Mouse (Mus musculus) G1E (cell line): Measurements from ENCODE around the gene Prl8a2. TPM values are rescaled to one million over a fixed set of nuclear protein-coding genes. Genes with fewer than 3 reads are reported as not detected.

Experiments
- ATAC-seq: 2 replicates; pipeline ENCODE4 v1.8.0; 2016; ENCODE audit warnings: mild to moderate bottlenecking; ENCODE audit not compliant: insufficient number of reproducible peaks, poor library complexity, low FRiP score, severe bottlenecking; ENCODE audit errors: extremely low read depth
- DNase-seq: peaks from one replicate; pipeline ENCODE4 v3.0.0; 2012; ENCODE audit warnings: low spot score
- H3K27me3 ChIP-seq: 2 replicates; pipeline ENCODE4 v1.6.1; 2012; ENCODE audit warnings: mild to moderate bottlenecking, low read length, inconsistent platforms; ENCODE audit not compliant: insufficient read depth
- H3K36me3 ChIP-seq: replicated peaks from 2 replicates; pipeline ENCODE3; 2012; ENCODE audit warnings: mild to moderate bottlenecking, inconsistent platforms
- H3K4me1 ChIP-seq: 2 replicates; pipeline ENCODE4 v1.6.1; 2012; ENCODE audit warnings: low read depth, low read length, inconsistent platforms, mixed read lengths; ENCODE audit not compliant: insufficient read depth
- H3K4me3 ChIP-seq: 2 replicates; pipeline ENCODE4 v1.5.1; 2012; ENCODE audit warnings: low read depth, mild to moderate bottlenecking, inconsistent platforms, low read length, moderate library complexity, mixed read lengths
- H3K9me3 ChIP-seq: replicated peaks from 2 replicates; pipeline ENCODE4 v1.6.1; 2012; ENCODE audit warnings: inconsistent platforms
- CTCF ChIP-seq: IDR thresholded peaks from 2 replicates; pipeline ENCODE4 v1.5.1; 2012; ENCODE audit warnings: low read depth, low read length, inconsistent platforms, mixed read lengths
- GATA1 ChIP-seq: IDR thresholded peaks from 2 replicates; pipeline ENCODE4 v1.6.1; 2012; ENCODE audit warnings: borderline replicate concordance, low read length, inconsistent platforms, mixed read lengths
- GATA2 ChIP-seq: IDR thresholded peaks from 2 replicates; pipeline ENCODE4 v1.6.1; 2012; ENCODE audit warnings: low read depth, low read length, inconsistent platforms, borderline replicate concordance
- POLR2AphosphoS5 ChIP-seq: IDR thresholded peaks from 2 replicates; pipeline ENCODE4 v1.6.1; 2012; ENCODE audit warnings: low read depth, low read length, inconsistent platforms; ENCODE audit not compliant: insufficient replicate concordance
- TAL1 ChIP-seq: conservative IDR thresholded peaks from 2 replicates; pipeline ENCODE4 v1.6.1; 2012; ENCODE audit warnings: low read depth, low read length, inconsistent platforms, mixed read lengths
- polyA plus RNA-seq: library from polyadenylated mRNA; stranded (reverse); fragments of >175 nt; gene quantifications from 2 replicates; pipeline ENCODE4 v1.2.3, GENCODE M21; 2012
- total RNA-seq, 2 experiments: library from RNA; stranded (forward) in 1 of 2; stranded (reverse) in 1 of 2; fragments of 200-1000 nt in 1 of 2; fragments of >200 nt in 1 of 2; fragmentation: Nextera tagmentation in 1 of 2; gene quantifications; 2 replicates each; pipeline ENCODE4 v1.2.3; 2014 to 2017

Gene Prl8a2
- total RNA-seq (2014; fragmentation: Nextera tagmentation) (not detected in 2 replicates), total RNA-seq (2017) (not detected in 2 replicates), polyA plus RNA-seq (not detected in 2 replicates)

GRCm38 (mm10) chr13:27345373-27345772 is at the start of gene Prl8a2:
TSS of gene Prl8a2 (plus strand) at chr13:27345673.
- ATAC-seq (no peak), DNase-seq (no peak)
- no peaks in the 10 kb centered on the region for H3K9me3 ChIP-seq
- H3K4me1 ChIP-seq, result no peaks in the 10 kb centered on the region
- TF ChIP-seq GATA2, result no peak
- no peak for TF ChIP-seq GATA1
- no peak for TF ChIP-seq POLR2AphosphoS5
- TF ChIP-seq CTCF, result no peak
- TF ChIP-seq TAL1, result no peak
- no peaks in the 10 kb centered on the region for H3K27me3 ChIP-seq
- no peak within 1 kb of the TSS for H3K4me3 ChIP-seq
- H3K36me3 ChIP-seq, result no peaks in the 10 kb centered on the region

DNA sequence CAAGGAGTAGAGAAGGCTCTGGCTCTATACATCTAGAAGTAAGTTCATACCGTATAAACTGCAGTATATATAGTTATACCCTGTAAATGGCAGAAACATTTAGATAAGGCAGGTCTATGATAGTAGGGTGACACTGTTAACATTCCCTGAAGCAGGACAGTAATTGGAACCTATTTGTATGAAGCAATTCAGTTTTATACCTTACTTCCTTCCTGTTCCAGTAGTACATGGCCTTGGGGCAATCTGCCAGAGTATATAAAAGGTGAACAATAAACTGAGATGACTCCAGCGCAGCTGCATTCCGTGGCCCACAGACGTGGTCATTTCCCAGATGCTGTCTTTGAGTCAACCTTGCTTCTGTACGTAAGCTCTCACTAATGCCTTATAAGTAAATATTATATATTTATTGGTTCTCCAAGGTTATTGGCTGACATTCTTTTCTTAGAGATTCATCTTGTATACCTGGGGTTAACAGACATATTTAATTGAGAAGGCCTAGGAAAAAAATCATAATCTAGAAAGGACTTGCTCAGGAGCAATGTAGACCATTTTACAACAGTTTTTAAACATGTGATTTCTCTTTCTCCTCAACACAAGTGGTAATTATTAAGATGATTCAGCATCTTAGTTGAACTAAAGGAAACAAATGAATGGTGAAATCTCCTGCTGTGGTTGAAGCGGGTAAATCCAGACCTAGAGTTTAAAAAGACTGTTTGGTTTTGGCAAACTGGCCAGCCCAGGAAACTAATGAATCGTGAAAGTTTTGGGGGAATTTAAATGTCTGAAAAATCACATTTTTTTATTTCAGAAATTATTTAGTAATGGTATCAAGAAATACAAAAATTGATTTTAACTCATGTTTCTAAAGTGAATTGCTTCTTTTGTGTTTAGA is 32.9 kb upstream of the Prl8a2 start, which contains the start of gene Prl6a1:
TSS of gene Prl6a1 (plus strand) at position 294 of the 892 bp plus-strand sequence.
- Histone ChIP-seq H3K4me3 (no peak within 1 kb of the TSS), H3K4me1 (no peaks in the 10 kb centered on the region), H3K9me3 (no peaks in the 10 kb centered on the region), H3K36me3 (no peaks in the 10 kb centered on the region), H3K27me3 (no peaks in the 10 kb centered on the region)
- DNase-seq, result no peak
- TF ChIP-seq GATA1, result no peak
- TF ChIP-seq TAL1, result no peak
- no peak for TF ChIP-seq POLR2AphosphoS5
- no peak for TF ChIP-seq CTCF
- no peak for TF ChIP-seq GATA2
- no peak for ATAC-seq

- Histone ChIP-seq H3K9me3 (no peaks in the 10 kb centered on the region), H3K36me3 (no peaks in the 10 kb centered on the region), H3K27me3 (no peaks in the 10 kb centered on the region), H3K4me1 (no peaks in the 10 kb centered on the region), H3K4me3 (no peak overlapping the region)
- DNase-seq (no peak), ATAC-seq (no peak)
- TF ChIP-seq GATA1 (no peak), GATA2 (no peak), TAL1 (no peak), CTCF (no peak), POLR2AphosphoS5 (no peak)
Observed at GRCm38 (mm10) chr13:27334989-27335388, 10.5 kb upstream of the Prl8a2 start.

GRCm38 (mm10) chr13:27342733-27343275 is 2.7 kb upstream of the Prl8a2 start:
- ATAC-seq, result no peak; the same call in 1 of the 2 replicates
- Histone ChIP-seq H3K4me1 (no peaks in the 10 kb centered on the region), H3K36me3 (no peaks in the 10 kb centered on the region), H3K9me3 (no peaks in the 10 kb centered on the region), H3K4me3 (no peak overlapping the region), H3K27me3 (no peaks in the 10 kb centered on the region)
- DNase-seq, result no peak
- no peak for TF ChIP-seq GATA1
- no peak for TF ChIP-seq TAL1
- no peak for TF ChIP-seq POLR2AphosphoS5
- TF ChIP-seq CTCF, result no peak
- no peak for TF ChIP-seq GATA2

DNA sequence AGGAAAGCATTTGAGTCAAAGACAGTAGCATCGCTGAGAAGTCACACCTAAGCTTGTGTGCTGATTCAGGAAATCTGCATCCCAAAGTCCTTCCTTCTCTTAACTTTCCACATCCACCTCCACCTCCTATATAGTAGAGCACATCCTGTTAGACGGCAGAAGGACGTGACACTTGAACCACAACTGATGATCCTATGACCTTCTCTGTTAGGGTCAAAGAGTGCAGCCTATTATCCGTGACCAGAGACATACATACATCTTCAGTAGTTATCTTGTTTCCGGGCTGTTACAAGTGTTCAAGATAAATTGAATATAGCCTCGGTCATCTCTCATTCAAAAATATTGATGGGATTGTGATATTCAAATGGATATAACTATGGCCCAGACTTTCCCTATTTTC is 45.3 kb downstream of the Prl8a2 start, which contains the start of gene Prl2b1:
TSS of gene Prl2b1 (minus strand) at position 101 of the 400 bp plus-strand sequence.
- TF ChIP-seq GATA1 (no peak), GATA2 (no peak), TAL1 (no peak), CTCF (no peak), POLR2AphosphoS5 (no peak)
- ATAC-seq, result no peak
- Histone ChIP-seq H3K36me3 (no peaks in the 10 kb centered on the region), H3K4me1 (no peaks in the 10 kb centered on the region), H3K4me3 (no peak within 1 kb of the TSS), H3K27me3 (no peaks in the 10 kb centered on the region), H3K9me3 (no peaks in the 10 kb centered on the region)
- DNase-seq, result no peak

- no peaks in the 10 kb centered on the region for H3K9me3 ChIP-seq
- no peak for TF ChIP-seq CTCF
- TF ChIP-seq GATA1, result no peak
- no peak for TF ChIP-seq GATA2
- TF ChIP-seq POLR2AphosphoS5, result no peak
- no peak for TF ChIP-seq TAL1
- no peaks in the 10 kb centered on the region for H3K36me3 ChIP-seq
- ATAC-seq, result no peak
- no peak overlapping the region for H3K4me3 ChIP-seq
- H3K4me1 ChIP-seq, result no peaks in the 10 kb centered on the region
- no peak for DNase-seq
- no peaks in the 10 kb centered on the region for H3K27me3 ChIP-seq
Observed at GRCm38 (mm10) chr13:27399061-27399724, 53.7 kb downstream of the Prl8a2 start.

Other genes with a start within 250 kb of the Prl8a2 start
- not detected in 2 replicates for gene Prl3d2, start 224.0 kb upstream of the Prl8a2 start, total RNA-seq (2014; fragmentation: Nextera tagmentation)
- not detected in 2 replicates for gene Prl3d2, start 224.0 kb upstream of the Prl8a2 start, total RNA-seq (2017)
- not detected in 2 replicates for gene Prl3d2, start 224.0 kb upstream of the Prl8a2 start, polyA plus RNA-seq
- not detected in 2 replicates for gene Prl3d3, start 188.9 kb upstream of the Prl8a2 start, total RNA-seq (2014; fragmentation: Nextera tagmentation)
- not detected in 2 replicates for gene Prl3d3, start 188.9 kb upstream of the Prl8a2 start, total RNA-seq (2017)
- gene Prl3d3, start 188.9 kb upstream of the Prl8a2 start, polyA plus RNA-seq, result not detected in 2 replicates
- not detected in 2 replicates for gene Prl3c1, start 149.0 kb upstream of the Prl8a2 start, total RNA-seq (2014; fragmentation: Nextera tagmentation)
- not detected in 2 replicates for gene Prl3c1, start 149.0 kb upstream of the Prl8a2 start, total RNA-seq (2017)
- gene Prl3c1, start 149.0 kb upstream of the Prl8a2 start, polyA plus RNA-seq, result not detected in 2 replicates
- gene Prl3b1, start 103.8 kb upstream of the Prl8a2 start, total RNA-seq (2014; fragmentation: Nextera tagmentation), result not detected in 2 replicates
- gene Prl3b1, start 103.8 kb upstream of the Prl8a2 start, total RNA-seq (2017), result not detected in 2 replicates
- not detected in 2 replicates for gene Prl3b1, start 103.8 kb upstream of the Prl8a2 start, polyA plus RNA-seq
- not detected in 2 replicates for gene Prl3a1, start 86.2 kb upstream of the Prl8a2 start, total RNA-seq (2014; fragmentation: Nextera tagmentation)
- not detected in 2 replicates for gene Prl3a1, start 86.2 kb upstream of the Prl8a2 start, total RNA-seq (2017)
- not detected in 2 replicates for gene Prl3a1, start 86.2 kb upstream of the Prl8a2 start, polyA plus RNA-seq
- not detected in 2 replicates for gene Prl6a1, start 33.0 kb upstream of the Prl8a2 start, total RNA-seq (2014; fragmentation: Nextera tagmentation)
- gene Prl6a1, start 33.0 kb upstream of the Prl8a2 start, total RNA-seq (2017), result not detected in 2 replicates
- not detected in 2 replicates for gene Prl6a1, start 33.0 kb upstream of the Prl8a2 start, polyA plus RNA-seq
- gene Prl2b1, start 45.2 kb downstream of the Prl8a2 start, total RNA-seq (2014; fragmentation: Nextera tagmentation), result not detected in 2 replicates
- not detected in 2 replicates for gene Prl2b1, start 45.2 kb downstream of the Prl8a2 start, total RNA-seq (2017)
- gene Prl2b1, start 45.2 kb downstream of the Prl8a2 start, polyA plus RNA-seq, result not detected in 2 replicates
- not detected in 2 replicates for gene Prl8a6, start 93.0 kb downstream of the Prl8a2 start, total RNA-seq (2014; fragmentation: Nextera tagmentation)
- gene Prl8a6, start 93.0 kb downstream of the Prl8a2 start, total RNA-seq (2017), result not detected in 2 replicates
- gene Prl8a6, start 93.0 kb downstream of the Prl8a2 start, polyA plus RNA-seq, result not detected in 2 replicates
- gene Prl8a8, start 167.5 kb downstream of the Prl8a2 start, total RNA-seq (2014; fragmentation: Nextera tagmentation), result not detected in 2 replicates
- not detected in 2 replicates for gene Prl8a8, start 167.5 kb downstream of the Prl8a2 start, total RNA-seq (2017)
- not detected in 2 replicates for gene Prl8a8, start 167.5 kb downstream of the Prl8a2 start, polyA plus RNA-seq
- not detected in 2 replicates for gene Prl8a9, start 218.9 kb downstream of the Prl8a2 start, total RNA-seq (2014; fragmentation: Nextera tagmentation)
- 0.23 TPM in 1 of 2 replicates, not detected in the other for gene Prl8a9, start 218.9 kb downstream of the Prl8a2 start, total RNA-seq (2017)
- gene Prl8a9, start 218.9 kb downstream of the Prl8a2 start, polyA plus RNA-seq, result not detected in 2 replicates
- not detected in 2 replicates for gene Prl8a1, start 236.5 kb downstream of the Prl8a2 start, total RNA-seq (2014; fragmentation: Nextera tagmentation)
- 0.22 TPM in 1 of 2 replicates, not detected in the other for gene Prl8a1, start 236.5 kb downstream of the Prl8a2 start, total RNA-seq (2017)
- gene Prl8a1, start 236.5 kb downstream of the Prl8a2 start, polyA plus RNA-seq, result not detected in 2 replicates